Mouse (Mus musculus): ENCODE measurements around the gene Pnma1. TPM values are rescaled to one million over a fixed set of nuclear protein-coding genes. Genes with fewer than 3 reads are reported as not detected.

Gene Pnma1
- polyA plus RNA-seq, 1 experiment, result 3.2 TPM

GRCm38 (mm10) chr12:84163586-84164110 is 15.4 kb upstream of the Pnma1 start:
- no peak for DNase-seq (ENCODE audit: low read depth)
- TF ChIP-seq POLR2A (IDR thresholded peaks at IDR 0.05; ENCODE audit: borderline replicate concordance, extremely low read depth, insufficient read depth, insufficient read length, poor library complexity, severe bottlenecking) (no peak), CTCF (IDR thresholded peaks at IDR 0.05; ENCODE audit: borderline replicate concordance, extremely low read depth, insufficient read depth, insufficient read length) (no peak)

GRCm38 (mm10) chr12:84163133-84163532 is 14.8 kb upstream of the Pnma1 start:
- no peak for DNase-seq (ENCODE audit: low read depth)
- TF ChIP-seq CTCF (IDR thresholded peaks at IDR 0.05; ENCODE audit: borderline replicate concordance, extremely low read depth, insufficient read depth, insufficient read length), result peak; percentile 59
- no peak for TF ChIP-seq POLR2A (IDR thresholded peaks at IDR 0.05; ENCODE audit: borderline replicate concordance, extremely low read depth, insufficient read depth, insufficient read length, poor library complexity, severe bottlenecking)

GRCm38 (mm10) chr12:84161616-84162433 is 13.5 kb upstream of the Pnma1 start:
- DNase-seq (ENCODE audit: low read depth), result peak; percentile 73

GRCm38 (mm10) chr12:84161116-84161515 is 12.8 kb upstream of the Pnma1 start:
- TF ChIP-seq POLR2A (IDR thresholded peaks at IDR 0.05; ENCODE audit: borderline replicate concordance, extremely low read depth, insufficient read depth, insufficient read length, poor library complexity, severe bottlenecking), result no peak
- no peak for TF ChIP-seq CTCF (IDR thresholded peaks at IDR 0.05; ENCODE audit: borderline replicate concordance, extremely low read depth, insufficient read depth, insufficient read length)
- DNase-seq (ENCODE audit: low read depth), result no peak

More at GRCm38 (mm10) chr12:84161616-84162433, 13.5 kb upstream of the Pnma1 start:
- TF ChIP-seq CTCF (IDR thresholded peaks at IDR 0.05; ENCODE audit: borderline replicate concordance, extremely low read depth, insufficient read depth, insufficient read length) (peak; percentile 47; the same call in 1 of the 2 replicates), POLR2A (IDR thresholded peaks at IDR 0.05; ENCODE audit: borderline replicate concordance, extremely low read depth, insufficient read depth, insufficient read length, poor library complexity, severe bottlenecking) (no peak)

GRCm38 (mm10) chr12:84160491-84160890 is 12.2 kb upstream of the Pnma1 start:
- TF ChIP-seq CTCF (IDR thresholded peaks at IDR 0.05; ENCODE audit: borderline replicate concordance, extremely low read depth, insufficient read depth, insufficient read length) (no peak), POLR2A (IDR thresholded peaks at IDR 0.05; ENCODE audit: borderline replicate concordance, extremely low read depth, insufficient read depth, insufficient read length, poor library complexity, severe bottlenecking) (no peak)
- no peak for DNase-seq (ENCODE audit: low read depth)

- DNase-seq (ENCODE audit: low read depth), result no peak
- TF ChIP-seq CTCF (IDR thresholded peaks at IDR 0.05; ENCODE audit: borderline replicate concordance, extremely low read depth, insufficient read depth, insufficient read length), result no peak
- no peak for TF ChIP-seq POLR2A (IDR thresholded peaks at IDR 0.05; ENCODE audit: borderline replicate concordance, extremely low read depth, insufficient read depth, insufficient read length, poor library complexity, severe bottlenecking)
Observed at GRCm38 (mm10) chr12:84158156-84158555, 9.9 kb upstream of the Pnma1 start.

GRCm38 (mm10) chr12:84156210-84156609 is 7.9 kb upstream of the Pnma1 start:
- TF ChIP-seq POLR2A (IDR thresholded peaks at IDR 0.05; ENCODE audit: borderline replicate concordance, extremely low read depth, insufficient read depth, insufficient read length, poor library complexity, severe bottlenecking), result no peak
- no peak for TF ChIP-seq CTCF (IDR thresholded peaks at IDR 0.05; ENCODE audit: borderline replicate concordance, extremely low read depth, insufficient read depth, insufficient read length)
- no peak for DNase-seq (ENCODE audit: low read depth)

- no peak for DNase-seq (ENCODE audit: low read depth)
- TF ChIP-seq POLR2A (IDR thresholded peaks at IDR 0.05; ENCODE audit: borderline replicate concordance, extremely low read depth, insufficient read depth, insufficient read length, poor library complexity, severe bottlenecking) (no peak), CTCF (IDR thresholded peaks at IDR 0.05; ENCODE audit: borderline replicate concordance, extremely low read depth, insufficient read depth, insufficient read length) (no peak)
Observed at GRCm38 (mm10) chr12:84155523-84155871, 7.2 kb upstream of the Pnma1 start.

GRCm38 (mm10) chr12:84154786-84155522 is 6.7 kb upstream of the Pnma1 start:
- DNase-seq (ENCODE audit: low read depth), result no peak

GRCm38 (mm10) chr12:84153414-84153813 is 5.1 kb upstream of the Pnma1 start:
- no peak for DNase-seq (ENCODE audit: low read depth)
- TF ChIP-seq CTCF (IDR thresholded peaks at IDR 0.05; ENCODE audit: borderline replicate concordance, extremely low read depth, insufficient read depth, insufficient read length) (no peak), POLR2A (IDR thresholded peaks at IDR 0.05; ENCODE audit: borderline replicate concordance, extremely low read depth, insufficient read depth, insufficient read length, poor library complexity, severe bottlenecking) (no peak)

More at GRCm38 (mm10) chr12:84154786-84155522, 6.7 kb upstream of the Pnma1 start:
- no peak for TF ChIP-seq POLR2A (IDR thresholded peaks at IDR 0.05; ENCODE audit: borderline replicate concordance, extremely low read depth, insufficient read depth, insufficient read length, poor library complexity, severe bottlenecking)
- no peak for TF ChIP-seq CTCF (IDR thresholded peaks at IDR 0.05; ENCODE audit: borderline replicate concordance, extremely low read depth, insufficient read depth, insufficient read length)
